Mouse (Mus musculus) erythroblast, embryonic 14.5 days (primary cell): ENCODE measurements around the gene Pi16.

Experiments used
- GATA1 ChIP-seq: IDR thresholded peaks from 2 replicates; pipeline ENCODE4 v1.6.1; 2012; ENCODE audit warnings: low read length, inconsistent platforms, mixed read lengths
- TAL1 ChIP-seq: IDR thresholded peaks from 3 replicates; pipeline ENCODE4 v1.6.1; 2012; ENCODE audit warnings: low read length, inconsistent platforms, mixed read lengths

DNA sequence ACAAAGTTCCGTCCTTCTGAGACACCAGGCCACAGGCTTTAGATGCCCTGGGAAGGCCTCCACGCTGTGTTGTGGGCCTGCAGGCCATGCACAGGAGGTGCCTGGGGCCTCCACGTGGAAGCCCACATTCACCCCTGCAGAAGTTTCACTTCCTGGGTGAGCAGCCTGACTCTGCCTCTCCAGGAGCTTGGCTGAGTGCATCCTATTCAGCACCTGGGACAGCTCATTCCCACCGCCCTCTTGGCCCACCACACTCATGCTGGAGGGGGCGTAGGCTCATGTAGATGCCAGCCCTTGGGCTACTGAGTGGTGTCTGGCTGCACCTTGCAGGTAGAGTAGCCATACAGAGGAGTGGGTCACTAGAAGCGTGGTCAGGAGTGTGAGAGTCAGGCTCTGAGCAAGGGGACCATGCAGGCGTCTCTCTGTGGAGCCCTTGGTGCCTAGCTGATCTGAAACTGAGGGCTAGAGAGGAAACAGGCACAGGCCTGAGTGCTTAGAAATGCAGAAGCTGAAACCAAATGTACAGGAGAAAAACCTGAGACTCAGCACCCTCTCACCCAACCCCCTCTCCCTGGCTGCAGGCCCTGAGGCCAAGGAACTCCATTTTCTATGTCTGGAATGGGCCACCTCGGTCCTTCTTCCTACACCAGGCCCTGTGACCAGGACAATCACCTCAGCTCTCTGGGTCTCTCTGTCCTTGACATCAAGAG lies 44.7 kb downstream of the Pi16 start:
- no peak for TF ChIP-seq TAL1
- TF ChIP-seq GATA1 = no peak
